Mouse (Mus musculus) olfactory bulb, adult 2 months (tissue): ENCODE results near the gene Gria4. TPM values are rescaled to one million over a fixed set of nuclear protein-coding genes. Genes with fewer than 3 reads are reported as not detected.

Source experiments
- H3K27ac ChIP-seq: fragments of 200-500 bp; 2 replicates; pipeline ENCODE4 v1.5.1; 2012; ENCODE audit warnings: low read depth, low read length; ENCODE audit not compliant: insufficient read depth
- H3K4me1 ChIP-seq: fragments of 200-500 bp; 2 replicates; pipeline ENCODE4 v1.6.1; 2012; ENCODE audit warnings: low read length; ENCODE audit not compliant: control insufficient read depth, insufficient read depth
- H3K4me3 ChIP-seq: fragments of 200-500 bp; 2 replicates; pipeline ENCODE4 v1.5.1; 2012; ENCODE audit warnings: mild to moderate bottlenecking, low read depth, low read length, moderate library complexity; ENCODE audit not compliant: insufficient read depth
- CTCF ChIP-seq: fragments of 200-500 bp; IDR thresholded peaks from 2 replicates; pipeline ENCODE4 v1.5.1; 2012; ENCODE audit warnings: low read depth, mild to moderate bottlenecking, low read length, moderate library complexity; ENCODE audit not compliant: insufficient read depth
- POLR2A ChIP-seq: fragments of 200-500 bp; IDR thresholded peaks from 2 replicates; pipeline ENCODE4 v1.6.1; 2012; ENCODE audit warnings: mild to moderate bottlenecking, low read depth, low read length, moderate library complexity; ENCODE audit not compliant: insufficient read depth
- WGBS: fragments of 180-500 bp; shearing (Covaris S2); methylation state at CpG from one replicate; pipeline ENCODE4 v1.1.7; 2018; 5-methylcytosine and 5-hydroxymethylcytosine counted together
- polyA plus RNA-seq: library from polyadenylated mRNA; stranded (reverse); fragments of >200 nt; gene quantifications from 2 replicates; pipeline ENCODE4 v1.2.4, GENCODE M21; 2012; ENCODE audit warnings: low replicate concordance; ENCODE audit not compliant: missing spikeins, insufficient read depth, insufficient read length

Gria4 gene
- polyA plus RNA-seq, 1 experiment = not detected

- Histone ChIP-seq H3K4me1 (peaks cover 3% of the 10 kb centered on the region; the same call in 1 of the 2 replicates), H3K27ac (no peak overlapping the region), H3K4me3 (no peak overlapping the region)
- no peak for TF ChIP-seq POLR2A
- no peak for TF ChIP-seq CTCF
Observed at GRCm38 (mm10) chr9:4712367-4712766, 83.7 kb downstream of the Gria4 start.

GRCm38 (mm10) chr9:4687149-4687548 lies 108.9 kb downstream of the Gria4 start:
- no peaks in the 10 kb centered on the region for H3K4me1 ChIP-seq
- 87% methylated on average over 1 of the region's 1 CpGs for WGBS
- H3K27ac ChIP-seq = no peak overlapping the region
- H3K4me3 ChIP-seq = no peak overlapping the region
- TF ChIP-seq POLR2A (no peak), CTCF (no peak)

GRCm38 (mm10) chr9:4680244-4680643 lies 115.8 kb downstream of the Gria4 start:
- WGBS = 26% methylated on average over 2 of the region's 2 CpGs
- H3K27ac ChIP-seq = no peak overlapping the region
- no peaks in the 10 kb centered on the region for H3K4me1 ChIP-seq
- H3K4me3 ChIP-seq = no peak overlapping the region
- TF ChIP-seq CTCF = no peak
- no peak for TF ChIP-seq POLR2A

GRCm38 (mm10) chr9:4679099-4679498 lies 116.9 kb downstream of the Gria4 start:
- Histone ChIP-seq H3K4me1 (no peaks in the 10 kb centered on the region), H3K27ac (no peak overlapping the region), H3K4me3 (no peak overlapping the region)
- TF ChIP-seq CTCF (no peak), POLR2A (no peak)
- WGBS = 63% methylated on average over 1 of the region's 1 CpGs

- Histone ChIP-seq H3K4me1 (no peaks in the 10 kb centered on the region), H3K27ac (no peak overlapping the region), H3K4me3 (no peak overlapping the region)
- 59% methylated on average over 2 of the region's 2 CpGs for WGBS
- TF ChIP-seq POLR2A (no peak), CTCF (no peak)
Observed at GRCm38 (mm10) chr9:4665691-4666090, 130.3 kb downstream of the Gria4 start.

- 76% methylated on average over 1 of the region's 1 CpGs for WGBS
- H3K4me1 ChIP-seq = peaks cover 3% of the 10 kb centered on the region; the same call in 1 of the 2 replicates
- TF ChIP-seq POLR2A = no peak
- TF ChIP-seq CTCF = no peak
- H3K4me3 ChIP-seq = no peak overlapping the region
- no peak overlapping the region for H3K27ac ChIP-seq
Observed at GRCm38 (mm10) chr9:4662421-4662820, 133.6 kb downstream of the Gria4 start.

- Histone ChIP-seq H3K27ac (no peak overlapping the region), H3K4me1 (peaks cover 3% of the 10 kb centered on the region; the same call in 1 of the 2 replicates), H3K4me3 (no peak overlapping the region)
- TF ChIP-seq POLR2A (no peak), CTCF (no peak)
Observed at GRCm38 (mm10) chr9:4658951-4659350, 137.1 kb downstream of the Gria4 start.

GRCm38 (mm10) chr9:4654333-4654732 lies 141.7 kb downstream of the Gria4 start:
- Histone ChIP-seq H3K4me1 (no peaks in the 10 kb centered on the region), H3K4me3 (no peak overlapping the region), H3K27ac (no peak overlapping the region)
- TF ChIP-seq POLR2A = no peak
- TF ChIP-seq CTCF = no peak
- WGBS = 74% methylated on average over 1 of the region's 1 CpGs

- H3K4me3 ChIP-seq = no peak overlapping the region
- H3K4me1 ChIP-seq = no peaks in the 10 kb centered on the region
- TF ChIP-seq POLR2A (no peak), CTCF (no peak)
- H3K27ac ChIP-seq = no peak overlapping the region
- 63% methylated on average over 2 of the region's 2 CpGs for WGBS
Observed at GRCm38 (mm10) chr9:4639192-4639900, 156.7 kb downstream of the Gria4 start.
